Mouse (Mus musculus): ENCODE data around the gene Pycr1. TPM values are rescaled to one million over a fixed set of nuclear protein-coding genes. Genes with fewer than 3 reads are reported as not detected.
A peak's percentile ranks its signal among the peaks of the same experiment; 100 is the strongest.

Gene Pycr1
- polyA plus RNA-seq, 1 experiment, result 3.2 TPM

- peak; percentile 33 to 79 for DNase-seq (ENCODE audit: extremely low spot score in 1 of 2, low spot score in 1 of 2)
These were observed 15.4 kb upstream of the Pycr1 start for GRCm38 (mm10) chr11:120658876-120659410.

GRCm38 (mm10) chr11:120657301-120657700 is 13.7 kb upstream of the Pycr1 start:
- DNase-seq (ENCODE audit: extremely low spot score in 1 of 2, low spot score in 1 of 2), result no peak

GRCm38 (mm10) chr11:120654741-120655140 is 11.2 kb upstream of the Pycr1 start:
- no peak for DNase-seq (ENCODE audit: extremely low spot score in 1 of 2, low spot score in 1 of 2)

- DNase-seq (ENCODE audit: extremely low spot score in 1 of 2, low spot score in 1 of 2), result no peak
These were observed 8.3 kb upstream of the Pycr1 start for GRCm38 (mm10) chr11:120651872-120652271.

- DNase-seq (ENCODE audit: extremely low spot score in 1 of 2, low spot score in 1 of 2), result peak in 1 of 2 experiments; percentile 57
These were observed 4.5 kb upstream of the Pycr1 start, which contains the start of gene Myadml2 for GRCm38 (mm10) chr11:120648001-120648476. Gene Myadml2, minus strand, starts transcription at chr11:120648158.

- no peak for DNase-seq (ENCODE audit: extremely low spot score in 1 of 2, low spot score in 1 of 2)
These were observed 3.7 kb upstream of the Pycr1 start for GRCm38 (mm10) chr11:120647047-120647830.

GRCm38 (mm10) chr11:120642939-120643600 is 499 bp downstream of the Pycr1 start:
- no peak for DNase-seq (ENCODE audit: extremely low spot score in 1 of 2, low spot score in 1 of 2)

- DNase-seq (ENCODE audit: extremely low spot score in 1 of 2, low spot score in 1 of 2), result no peak
These were observed 1.7 kb downstream of the Pycr1 start for GRCm38 (mm10) chr11:120641869-120642268.

GRCm38 (mm10) chr11:120641255-120641654 is 2.3 kb downstream of the Pycr1 start:
- no peak for DNase-seq (ENCODE audit: extremely low spot score in 1 of 2, low spot score in 1 of 2)

GRCm38 (mm10) chr11:120634810-120635209 is 8.8 kb downstream of the Pycr1 start:
- DNase-seq (ENCODE audit: extremely low spot score in 1 of 2, low spot score in 1 of 2), result no peak

- peak; percentile 85 to 94 for DNase-seq (ENCODE audit: extremely low spot score in 1 of 2, low spot score in 1 of 2)
These were observed 9.8 kb downstream of the Pycr1 start, which contains the start of gene Mafg for GRCm38 (mm10) chr11:120633520-120634343. Gene Mafg, minus strand, starts transcription at chr11:120633600.

- peak in 1 of 2 experiments; percentile 58 for DNase-seq (ENCODE audit: extremely low spot score in 1 of 2, low spot score in 1 of 2)
These were observed 10.7 kb downstream of the Pycr1 start for GRCm38 (mm10) chr11:120632559-120633519.

GRCm38 (mm10) chr11:120631726-120632448 is 11.7 kb downstream of the Pycr1 start:
- no peak for DNase-seq (ENCODE audit: extremely low spot score in 1 of 2, low spot score in 1 of 2)

GRCm38 (mm10) chr11:120630881-120631725 is 12.5 kb downstream of the Pycr1 start:
- no peak for DNase-seq (ENCODE audit: extremely low spot score in 1 of 2, low spot score in 1 of 2)

- DNase-seq (ENCODE audit: extremely low spot score in 1 of 2, low spot score in 1 of 2), result no peak
These were observed 13.1 kb downstream of the Pycr1 start for GRCm38 (mm10) chr11:120630401-120630871.

- no peak for DNase-seq (ENCODE audit: extremely low spot score in 1 of 2, low spot score in 1 of 2)
These were observed 13.7 kb downstream of the Pycr1 start for GRCm38 (mm10) chr11:120629911-120630310.

- DNase-seq (ENCODE audit: extremely low spot score in 1 of 2, low spot score in 1 of 2), result no peak
These were observed 14.2 kb downstream of the Pycr1 start for GRCm38 (mm10) chr11:120629341-120629730.

All from frontal cortex, adult 2 months (tissue).